Mouse (Mus musculus): ENCODE measurements at regions not wholly inside any gene's neighbourhood (a gene's known extent, or its start where the extent isn't known, plus 50 kb on each side); places are given as distances from the start of the nearest gene placed in this dataset.

GRCm38 (mm10) chr9:104387805-104388204 lies 50.3 kb upstream of the Acpp start:
- DNase-seq = no peak

Data from kidney, postnatal 4 days (tissue).